Mouse (Mus musculus) thymus, adult 18-20 months (tissue): Measurements from ENCODE around the gene Dennd4c.

ENCODE experiments used
- DNase-seq, 2 experiments: peaks; one replicate each; pipeline ENCODE4 v3.0.0; 2022; ENCODE audit warnings: mixed read lengths in 2 of 2

Dennd4c gene

DNA sequence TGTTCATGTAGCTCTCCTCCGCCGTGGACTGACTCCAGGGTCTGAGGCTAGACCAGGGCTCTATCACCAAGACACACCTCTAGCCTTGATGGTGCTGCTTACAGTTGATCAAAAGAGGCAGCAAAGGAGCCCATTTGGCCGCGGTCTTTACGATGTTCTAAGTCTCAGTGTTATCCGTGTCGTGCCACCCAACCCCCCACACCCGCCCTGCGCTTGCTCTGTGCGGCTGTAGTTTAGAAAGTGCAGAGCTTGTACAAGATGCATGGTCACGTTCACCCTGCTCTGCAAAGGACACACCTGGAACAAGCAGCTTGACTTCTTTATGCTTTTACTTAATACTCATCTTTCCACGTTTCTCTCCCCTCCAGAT, 137.4 kb downstream of the Dennd4c start:
- peak in 1 of 2 experiments; percentile 17 for DNase-seq

DNA sequence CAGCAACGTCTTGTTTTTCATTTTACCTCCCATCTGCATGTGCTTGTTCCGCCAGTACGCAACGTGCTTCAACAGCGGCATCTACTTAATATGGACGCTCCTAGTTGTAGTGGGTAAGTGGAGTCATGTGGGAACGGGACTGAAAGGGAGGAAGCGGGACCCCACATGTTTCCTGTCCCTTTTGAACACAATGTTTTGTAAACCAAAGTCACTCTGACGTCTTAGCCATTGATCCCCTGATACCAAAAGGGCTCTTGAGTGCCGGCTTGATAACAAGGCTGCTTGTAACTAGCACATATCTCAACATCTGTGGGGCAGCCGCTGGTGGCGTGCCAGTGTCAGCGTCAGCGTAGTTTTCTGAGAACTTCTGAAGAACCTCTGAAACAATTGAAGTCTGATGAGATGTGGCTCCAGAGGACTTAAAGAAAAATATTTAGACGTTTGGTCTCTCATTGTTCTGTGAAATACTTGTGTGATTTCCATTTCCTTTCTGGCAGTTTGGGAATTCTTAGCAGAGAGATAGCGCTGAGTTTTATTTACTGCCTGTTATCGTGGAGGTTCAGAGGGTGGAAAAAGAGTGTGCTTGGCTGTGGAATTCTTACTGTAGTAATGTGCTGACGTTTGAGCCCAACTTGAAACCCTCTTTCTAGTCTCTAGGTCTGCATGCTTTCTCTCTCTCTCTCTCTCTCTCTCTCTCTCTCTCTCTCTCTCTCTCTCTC, 138.0 kb downstream of the Dennd4c start:
- peak in 1 of 2 experiments; percentile 41 for DNase-seq

DNA sequence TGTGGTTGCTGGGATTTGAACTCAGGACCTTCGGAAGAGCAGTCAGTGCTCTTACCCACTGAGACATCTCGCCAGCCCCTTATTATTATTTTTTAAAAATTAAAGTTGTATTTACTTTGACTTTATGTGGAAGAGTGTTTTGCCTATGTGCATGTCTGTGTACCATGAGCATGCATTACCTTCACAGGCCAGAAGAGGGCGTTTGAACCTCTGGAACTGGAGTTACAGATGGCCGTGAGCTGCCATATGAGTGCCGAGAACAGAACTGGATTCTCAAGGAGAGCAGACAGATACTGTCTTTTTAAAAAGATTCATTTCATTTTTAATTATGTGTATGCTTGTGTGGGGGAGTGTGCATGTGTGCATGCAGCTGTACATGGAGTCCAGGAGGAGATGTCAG, 139.5 kb downstream of the Dennd4c start:
- DNase-seq = no peak

DNA sequence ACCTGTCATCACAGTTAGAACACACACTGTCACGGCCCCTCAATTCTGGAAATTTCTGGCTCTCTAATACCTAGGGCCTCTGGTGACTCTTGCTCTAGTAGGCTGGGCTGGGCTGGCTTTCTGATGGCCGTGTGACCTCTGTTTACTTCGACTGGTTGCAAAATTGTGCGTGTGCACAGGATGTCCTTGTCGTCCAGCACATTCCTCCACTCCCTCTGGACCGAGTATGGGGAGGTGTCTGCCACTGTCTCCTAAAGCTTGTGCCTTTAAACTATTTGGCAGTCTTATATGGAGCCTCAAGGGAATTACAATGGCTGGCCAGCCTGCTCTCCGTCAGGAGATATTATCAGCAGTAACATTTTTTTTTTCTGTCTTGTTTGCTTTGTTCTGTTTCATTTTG, 149.1 kb downstream of the Dennd4c start:
- no peak for DNase-seq

DNA sequence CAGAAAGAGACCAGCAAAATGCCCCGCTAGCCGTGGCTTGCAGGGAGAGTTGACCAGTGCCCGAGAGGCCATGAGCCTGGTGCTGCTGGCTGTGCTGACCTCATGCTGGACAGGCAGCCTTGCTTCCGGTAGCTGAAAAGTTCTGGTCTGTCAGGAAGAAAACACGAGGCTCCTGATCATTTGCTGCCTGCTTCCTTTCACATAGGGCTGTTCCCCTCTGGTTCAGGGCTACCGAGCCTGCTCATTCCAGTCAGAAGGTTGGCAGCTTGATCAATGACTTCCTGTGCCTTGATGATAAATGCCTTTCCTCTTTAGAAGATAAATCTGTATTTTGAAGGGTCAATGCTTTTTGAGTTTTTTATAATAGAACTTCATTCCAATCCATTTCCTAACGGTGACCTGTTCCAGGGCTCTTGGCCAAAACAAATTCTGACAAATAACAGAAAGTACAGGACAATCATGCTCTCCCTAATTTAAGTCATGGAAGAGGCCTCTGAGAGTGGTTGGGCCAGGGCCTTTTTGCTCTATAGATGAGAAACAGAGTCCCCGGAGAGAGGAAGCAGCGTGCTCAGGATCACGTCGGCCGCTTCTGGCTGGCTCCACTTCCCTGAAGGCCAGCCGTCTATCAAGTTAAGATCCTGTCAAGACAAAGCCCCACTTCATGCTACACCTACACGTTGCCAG, 150.6 kb downstream of the Dennd4c start:
- no peak for DNase-seq
